Mouse (Mus musculus) gastrocnemius, adult 2 months (tissue): Measurements from ENCODE around the gene Gper1. TPM values are rescaled to one million over a fixed set of nuclear protein-coding genes. Genes with fewer than 3 reads are reported as not detected.

Experiments
- DNase-seq: peaks from one replicate; pipeline ENCODE4 v3.0.0; 2022
- H3K27ac ChIP-seq: fragments of 200-600 bp; 2 replicates; pipeline ENCODE4 v1.8.1; 2022; ENCODE audit warnings: mild to moderate bottlenecking
- H3K4me3 ChIP-seq: fragments of 200-600 bp; 2 replicates; pipeline ENCODE4 v1.8.1; 2022; ENCODE audit warnings: mild to moderate bottlenecking, moderate library complexity
- CTCF ChIP-seq: fragments of 200-600 bp; IDR thresholded peaks from 2 replicates; pipeline ENCODE4 v1.8.1; 2022; ENCODE audit warnings: antibody characterized with exemption, mild to moderate bottlenecking, moderate library complexity
- intact Hi-C: fragments of 180-260 bp; cut with DNase I; formaldehyde crosslinking; loops from one replicate; pipeline ENCODE4 v1.15.1; 2025
- total RNA-seq, 2 experiments: library from RNA; stranded (reverse); gene quantifications; 2 replicates each; pipeline ENCODE4 v1.2.3; 2021

Gene Gper1
- total RNA-seq, 2 experiments from 2014 or later = 1.3 to 2.7 TPM

GRCm38 (mm10) chr5:139467998-139468397, 45.0 kb downstream of the Gper1 start:
- no peak overlapping the region for H3K4me3 ChIP-seq
- intact Hi-C loops = loop anchor here (5.0 kb wide), 1 partner anchor 126 kb away; no protein-coding TSS in a partner anchor
- peak; percentile 48 for TF ChIP-seq CTCF
- no peak for DNase-seq
- H3K27ac ChIP-seq = no peak overlapping the region

- no peak overlapping the region for H3K4me3 ChIP-seq
- TF ChIP-seq CTCF = no peak
- no peak overlapping the region for H3K27ac ChIP-seq
- no peak for DNase-seq
- intact Hi-C loops = no loop called here
Observed at GRCm38 (mm10) chr5:139474741-139475140, 51.8 kb downstream of the Gper1 start.

Other genes with a start within 250 kb of the Gper1 start
- 10 to 100 TPM; 39.5 to 43.3 TPM for gene Sun1, start 222.5 kb upstream of the Gper1 start, total RNA-seq
- 10 to 100 TPM; 30.6 to 31.1 TPM for gene Get4, start 170.8 kb upstream of the Gper1 start, total RNA-seq
- gene Adap1, start 97.5 kb upstream of the Gper1 start, total RNA-seq = 1 to 10 TPM in 1 of 2 experiments, under 1 TPM in 1; 0.89 to 1.0 TPM
- 10 to 100 TPM; 48.7 to 69.6 TPM for gene Cox19, start 71.7 kb upstream of the Gper1 start, total RNA-seq
- not detected for gene Cyp2w1, start 70.5 kb upstream of the Gper1 start, total RNA-seq
- gene Gpr146, start 45.5 kb upstream of the Gper1 start, total RNA-seq = 10 to 100 TPM; 26.5 to 41.2 TPM
- gene C130050O18Rik, start 17.9 kb upstream of the Gper1 start, total RNA-seq = under 1 TPM; 0.15 to 0.33 TPM
- 10 to 100 TPM in 1 of 2 experiments, 1 to 10 TPM in 1; 7.9 to 10.3 TPM for gene 3110082I17Rik, start 37.4 kb downstream of the Gper1 start, total RNA-seq
- 10 to 100 TPM in 1 of 2 experiments, 1 to 10 TPM in 1; 8.5 to 10.3 TPM for gene Zfand2a, start 61.4 kb downstream of the Gper1 start, total RNA-seq
- not detected for gene Uncx, start 120.3 kb downstream of the Gper1 start, total RNA-seq